Mouse (Mus musculus) liver, adult 2 months (tissue): ENCODE measurements around the gene Fam71e2.

Source experiments
- CTCF ChIP-seq: fragments of 200-500 bp; IDR thresholded peaks from 2 replicates; pipeline ENCODE4 v1.5.1; 2011; ENCODE audit warnings: low read depth, low read length, control low read depth
- POLR2A ChIP-seq: fragments of 200-500 bp; IDR thresholded peaks from 2 replicates; pipeline ENCODE4 v1.6.1; 2011; ENCODE audit warnings: low read length, control low read depth; ENCODE audit not compliant: insufficient read depth; ENCODE audit errors: extremely low read depth

GRCm38 (mm10) chr7:4806716-4807115, 35.6 kb upstream of the Fam71e2 start:
- TF ChIP-seq CTCF (peak; percentile 36; the same call in 1 of the 2 replicates), POLR2A (no peak)
